Mouse (Mus musculus): ENCODE data around the gene Txndc15. TPM values are rescaled to one million over a fixed set of nuclear protein-coding genes. Genes with fewer than 3 reads are reported as not detected.
"Not testable (repeated sequence)": the region's sequence is repeated elsewhere in the genome, so short reads cannot be mapped to it uniquely, and the experiment has no call there.

Txndc15 gene
- 10.4 and 11.5 TPM in 2 replicates for total RNA-seq (2015; ENCODE audit: low replicate concordance)
- total RNA-seq (2017; ENCODE audit: low replicate concordance): 4.2 and 7.0 TPM in 2 replicates

GRCm38 (mm10) chr13:55714501-55715166, at the start of gene Txndc15:
TSS of gene Txndc15 (plus strand) at chr13:55714650.
- peak; percentile 99 for ATAC-seq (replicated peaks; ENCODE audit: low FRiP score, poor library complexity, severe bottlenecking)

- peak; percentile 77 for ATAC-seq (replicated peaks; ENCODE audit: low FRiP score, poor library complexity, severe bottlenecking)
These were observed 45.9 kb upstream of the Txndc15 start for GRCm38 (mm10) chr13:55668550-55668949.

GRCm38 (mm10) chr13:55672711-55673110, 41.7 kb upstream of the Txndc15 start:
- no peak for ATAC-seq (replicated peaks; ENCODE audit: low FRiP score, poor library complexity, severe bottlenecking)

- no peak for ATAC-seq (replicated peaks; ENCODE audit: low FRiP score, poor library complexity, severe bottlenecking)
These were observed 37.1 kb upstream of the Txndc15 start for GRCm38 (mm10) chr13:55677364-55677763.

GRCm38 (mm10) chr13:55682201-55682600, 32.2 kb upstream of the Txndc15 start:
- no peak for ATAC-seq (replicated peaks; ENCODE audit: low FRiP score, poor library complexity, severe bottlenecking)

GRCm38 (mm10) chr13:55683581-55683980, 30.9 kb upstream of the Txndc15 start:
- ATAC-seq (replicated peaks; ENCODE audit: low FRiP score, poor library complexity, severe bottlenecking): no peak

GRCm38 (mm10) chr13:55686107-55686633, 28.3 kb upstream of the Txndc15 start:
- ATAC-seq (replicated peaks; ENCODE audit: low FRiP score, poor library complexity, severe bottlenecking): no peak

GRCm38 (mm10) chr13:55687927-55688602, 26.4 kb upstream of the Txndc15 start:
- no peak for ATAC-seq (replicated peaks; ENCODE audit: low FRiP score, poor library complexity, severe bottlenecking)

GRCm38 (mm10) chr13:55692535-55693242, 21.8 kb upstream of the Txndc15 start, which contains the start of gene B230219D22Rik:
TSS of gene B230219D22Rik (plus strand) at chr13:55693124.
- ATAC-seq (replicated peaks; ENCODE audit: low FRiP score, poor library complexity, severe bottlenecking): peak; percentile 91

- no peak; the same call in 1 of the 2 replicates for ATAC-seq (replicated peaks; ENCODE audit: low FRiP score, poor library complexity, severe bottlenecking)
These were observed 21.2 kb upstream of the Txndc15 start for GRCm38 (mm10) chr13:55693243-55693721.

- ATAC-seq (replicated peaks; ENCODE audit: low FRiP score, poor library complexity, severe bottlenecking): no peak
These were observed 20.3 kb upstream of the Txndc15 start for GRCm38 (mm10) chr13:55694110-55694509.

GRCm38 (mm10) chr13:55695989-55696388, 18.5 kb upstream of the Txndc15 start:
- ATAC-seq (replicated peaks; ENCODE audit: low FRiP score, poor library complexity, severe bottlenecking): not testable (repeated sequence)

- no peak for ATAC-seq (replicated peaks; ENCODE audit: low FRiP score, poor library complexity, severe bottlenecking)
These were observed 10.1 kb upstream of the Txndc15 start for GRCm38 (mm10) chr13:55704301-55704700.

GRCm38 (mm10) chr13:55712846-55713245, 1.6 kb upstream of the Txndc15 start:
- no peak for ATAC-seq (replicated peaks; ENCODE audit: low FRiP score, poor library complexity, severe bottlenecking)

- ATAC-seq (replicated peaks; ENCODE audit: low FRiP score, poor library complexity, severe bottlenecking): peak; percentile 25
These were observed 690 bp downstream of the Txndc15 start for GRCm38 (mm10) chr13:55715167-55715512.

- ATAC-seq (replicated peaks; ENCODE audit: low FRiP score, poor library complexity, severe bottlenecking): no peak
These were observed 1.6 kb downstream of the Txndc15 start for GRCm38 (mm10) chr13:55715908-55716510.

- ATAC-seq (replicated peaks; ENCODE audit: low FRiP score, poor library complexity, severe bottlenecking): no peak
These were observed 7.1 kb downstream of the Txndc15 start for GRCm38 (mm10) chr13:55721516-55721915.

GRCm38 (mm10) chr13:55721995-55722394, 7.5 kb downstream of the Txndc15 start:
- ATAC-seq (replicated peaks; ENCODE audit: low FRiP score, poor library complexity, severe bottlenecking): no peak

- ATAC-seq (replicated peaks; ENCODE audit: low FRiP score, poor library complexity, severe bottlenecking): no peak
These were observed 12.2 kb downstream of the Txndc15 start for GRCm38 (mm10) chr13:55726598-55727119.
